Mouse (Mus musculus) stomach, embryonic 16.5 days (tissue): ENCODE data around the gene Ets1. TPM values are rescaled to one million over a fixed set of nuclear protein-coding genes. Genes with fewer than 3 reads are reported as not detected.

Experiments used
- ATAC-seq: fragments of 200-750 bp; cut with Nextera tagmentation; 2 replicates; pipeline ENCODE4 v1.8.0; 2017; ENCODE audit warnings: moderate number of reproducible peaks, moderate TSS enrichment; ENCODE audit not compliant: insufficient read depth, low FRiP score
- H3K27ac ChIP-seq: fragments of 300-500 bp; sonication (generic); 2 replicates; pipeline ENCODE4 v1.5.1; 2014; ENCODE audit warnings: low read length
- H3K27me3 ChIP-seq: fragments of 300-500 bp; sonication (generic); 2 replicates; pipeline ENCODE4 v1.6.1; 2014; ENCODE audit warnings: low read length, control low read depth, mixed read lengths; ENCODE audit not compliant: control insufficient read depth, insufficient read depth
- H3K36me3 ChIP-seq: fragments of 300-500 bp; sonication (generic); 2 replicates; pipeline ENCODE4 v1.6.1; 2014; ENCODE audit warnings: low read length; ENCODE audit not compliant: control insufficient read depth, insufficient read depth
- H3K4me1 ChIP-seq: fragments of 300-500 bp; sonication (generic); 2 replicates; pipeline ENCODE4 v1.6.1; 2014; ENCODE audit warnings: low read length, control low read depth, mixed read lengths; ENCODE audit not compliant: control insufficient read depth, insufficient read depth
- H3K4me2 ChIP-seq: fragments of 300-500 bp; sonication (generic); 2 replicates; pipeline ENCODE4 v1.6.1; 2014; ENCODE audit warnings: low read depth, low read length, mixed read lengths
- H3K4me3 ChIP-seq: fragments of 300-500 bp; sonication (generic); replicated peaks from 2 replicates; pipeline ENCODE4 v1.5.1; 2014; ENCODE audit warnings: mild to moderate bottlenecking, low read length
- H3K9ac ChIP-seq: fragments of 300-500 bp; sonication (generic); 2 replicates; pipeline ENCODE4 v1.6.1; 2014; ENCODE audit warnings: low read length
- H3K9me3 ChIP-seq: fragments of 300-500 bp; sonication (generic); replicated peaks from 2 replicates; pipeline ENCODE4 v1.6.1; 2016; ENCODE audit warnings: low read length, control low read depth; ENCODE audit not compliant: control insufficient read depth
- WGBS: fragments of 180-500 bp; shearing (Covaris S2); extraction: QIAGEN DNeasy Blood & Tissue Kit; methylation state at CpG from one replicate; pipeline ENCODE4 v1.1.7; 2014; 5-methylcytosine and 5-hydroxymethylcytosine counted together
- polyA plus RNA-seq: library from polyadenylated mRNA; unstranded; fragments of >200 nt; fragmentation: Nextera tagmentation; extraction: Ambion mirVana; gene quantifications from 2 replicates; pipeline ENCODE4 v1.2.1, GENCODE M21; 2015

The Ets1 gene
- 36.0 and 43.7 TPM in 2 replicates for polyA plus RNA-seq

DNA sequence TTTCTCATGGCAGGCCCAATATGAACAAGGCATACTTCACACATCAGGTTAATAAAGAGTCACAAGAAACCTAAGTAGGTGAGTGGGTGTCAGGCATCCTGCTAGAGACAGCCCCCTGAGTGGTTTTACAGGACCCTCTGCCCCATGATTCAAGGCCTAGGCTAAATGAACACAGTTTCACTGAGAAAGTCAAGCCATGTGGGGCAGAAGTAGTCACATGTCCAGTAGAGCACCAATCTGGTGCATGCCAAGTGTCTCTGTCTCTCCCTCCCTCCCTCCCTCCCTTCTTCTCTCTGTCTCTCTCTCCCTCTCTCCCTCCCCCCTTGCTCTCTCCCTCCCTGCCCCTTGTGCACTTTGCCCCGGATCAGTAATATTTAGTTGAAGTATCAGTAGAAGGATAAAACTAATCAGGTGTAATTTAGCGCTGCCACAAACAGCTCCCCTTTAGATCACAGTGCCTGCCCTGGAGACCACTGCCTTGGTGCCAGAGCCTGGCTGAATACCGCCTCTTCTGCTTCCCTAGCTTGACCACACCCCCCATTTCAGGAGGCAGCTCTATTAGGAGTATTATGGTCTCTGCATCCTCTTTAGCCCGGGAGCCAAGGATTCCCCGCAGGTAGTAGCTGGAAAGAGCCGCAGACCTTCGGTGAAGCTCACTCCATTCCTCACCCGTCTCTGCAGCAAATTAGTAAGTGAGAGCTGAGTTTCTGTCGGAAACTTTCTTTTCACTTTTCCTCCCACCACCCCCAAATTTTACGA, at the start of gene Ets1:
TSS of gene Ets1 (plus strand) at position 595 of the 759 bp plus-strand sequence.
- 2% methylated on average over 10 of the region's 10 CpGs for WGBS
- Histone ChIP-seq H3K27ac (no peak within 1 kb of the TSS), H3K4me1 (no peaks in the 10 kb centered on the region; the same call in 1 of the 2 replicates), H3K9me3 (no peaks in the 10 kb centered on the region), H3K27me3 (no peaks in the 10 kb centered on the region), H3K36me3 (no peaks in the 10 kb centered on the region), H3K4me2 (peak within 1 kb of the TSS; percentile 50), H3K9ac (0 out of 2 replicates have a peak within 1 kb of the TSS, but pooled peaks have one; percentile 36), H3K4me3 (peak within 1 kb of the TSS; percentile 40)
- ATAC-seq, result no peak

GRCm38 (mm10) chr9:32589900-32590299, 46.1 kb upstream of the Ets1 start:
- H3K27ac ChIP-seq, result no peak overlapping the region
- 0 out of 2 replicates have a peak, but pooled peaks cover 4% of the 10 kb centered on the region for H3K27me3 ChIP-seq
- no peaks in the 10 kb centered on the region for H3K9me3 ChIP-seq
- H3K9ac ChIP-seq, result no peak overlapping the region
- H3K4me1 ChIP-seq, result no peaks in the 10 kb centered on the region
- no peak overlapping the region for H3K4me2 ChIP-seq
- WGBS, result 7% methylated on average over 8 of the region's 8 CpGs
- peak; percentile 68 for ATAC-seq
- no peak overlapping the region for H3K4me3 ChIP-seq
- H3K36me3 ChIP-seq, result no peaks in the 10 kb centered on the region

- H3K9me3 ChIP-seq, result no peaks in the 10 kb centered on the region
- no peak overlapping the region for H3K9ac ChIP-seq
- H3K4me1 ChIP-seq, result 0 out of 2 replicates have a peak, but pooled peaks cover 2% of the 10 kb centered on the region
- H3K27me3 ChIP-seq, result 0 out of 2 replicates have a peak, but pooled peaks cover 4% of the 10 kb centered on the region
- 66% methylated on average over 5 of the region's 5 CpGs for WGBS
- H3K36me3 ChIP-seq, result no peaks in the 10 kb centered on the region
- no peak overlapping the region for H3K4me2 ChIP-seq
- no peak overlapping the region for H3K27ac ChIP-seq
- no peak for ATAC-seq
- H3K4me3 ChIP-seq, result no peak overlapping the region
These were observed 45.5 kb upstream of the Ets1 start for GRCm38 (mm10) chr9:32590571-32590970.

- H3K4me1 ChIP-seq, result 0 out of 2 replicates have a peak, but pooled peaks cover 4% of the 10 kb centered on the region
- WGBS, result 12% methylated on average over 14 of the region's 14 CpGs
- peak overlapping the region; percentile 32; the same call in 1 of the 2 replicates for H3K4me2 ChIP-seq
- no peak overlapping the region for H3K27ac ChIP-seq
- ATAC-seq, result peak; percentile 71
- no peaks in the 10 kb centered on the region for H3K36me3 ChIP-seq
- 0 out of 2 replicates have a peak, but pooled peaks cover 4% of the 10 kb centered on the region for H3K27me3 ChIP-seq
- no peak overlapping the region for H3K4me3 ChIP-seq
- H3K9me3 ChIP-seq, result no peaks in the 10 kb centered on the region
- peak overlapping the region; percentile 26 for H3K9ac ChIP-seq
These were observed 44.1 kb upstream of the Ets1 start for GRCm38 (mm10) chr9:32591732-32592582.

GRCm38 (mm10) chr9:32592583-32592890, 43.5 kb upstream of the Ets1 start:
- no peak overlapping the region for H3K4me3 ChIP-seq
- WGBS, result 60% methylated on average over 2 of the region's 2 CpGs
- 0 out of 2 replicates have a peak, but pooled peaks cover 4% of the 10 kb centered on the region for H3K4me1 ChIP-seq
- ATAC-seq, result no peak
- 0 out of 2 replicates have a peak, but pooled peaks cover 4% of the 10 kb centered on the region for H3K27me3 ChIP-seq
- H3K4me2 ChIP-seq, result no peak overlapping the region
- H3K27ac ChIP-seq, result no peak overlapping the region
- peak overlapping the region; percentile 26 for H3K9ac ChIP-seq
- H3K9me3 ChIP-seq, result no peaks in the 10 kb centered on the region
- no peaks in the 10 kb centered on the region for H3K36me3 ChIP-seq

- Histone ChIP-seq H3K4me3 (no peak overlapping the region), H3K9me3 (no peaks in the 10 kb centered on the region), H3K36me3 (no peaks in the 10 kb centered on the region), H3K27me3 (0 out of 2 replicates have a peak, but pooled peaks cover 4% of the 10 kb centered on the region), H3K27ac (no peak overlapping the region), H3K4me2 (no peak overlapping the region), H3K4me1 (0 out of 2 replicates have a peak, but pooled peaks cover 4% of the 10 kb centered on the region), H3K9ac (no peak overlapping the region)
- no peak for ATAC-seq
- WGBS, result 11% methylated on average over 1 of the region's 1 CpGs
These were observed 42.2 kb upstream of the Ets1 start for GRCm38 (mm10) chr9:32593816-32594215.

GRCm38 (mm10) chr9:32594346-32594745, 41.7 kb upstream of the Ets1 start:
- Histone ChIP-seq H3K4me1 (0 out of 2 replicates have a peak, but pooled peaks cover 4% of the 10 kb centered on the region), H3K27ac (no peak overlapping the region), H3K4me3 (no peak overlapping the region), H3K36me3 (no peaks in the 10 kb centered on the region), H3K9ac (no peak overlapping the region), H3K27me3 (0 out of 2 replicates have a peak, but pooled peaks cover 4% of the 10 kb centered on the region), H3K9me3 (no peaks in the 10 kb centered on the region), H3K4me2 (no peak overlapping the region)
- ATAC-seq, result no peak
- WGBS, result 36% methylated on average over 4 of the region's 4 CpGs

GRCm38 (mm10) chr9:32595076-32595820, 40.8 kb upstream of the Ets1 start:
- 0 out of 2 replicates have a peak, but pooled peaks cover 4% of the 10 kb centered on the region for H3K27me3 ChIP-seq
- H3K36me3 ChIP-seq, result no peaks in the 10 kb centered on the region
- no peak overlapping the region for H3K27ac ChIP-seq
- H3K9ac ChIP-seq, result no peak overlapping the region
- H3K4me2 ChIP-seq, result no peak overlapping the region
- WGBS, result 55% methylated on average over 7 of the region's 7 CpGs
- no peaks in the 10 kb centered on the region for H3K9me3 ChIP-seq
- H3K4me3 ChIP-seq, result no peak overlapping the region
- no peak for ATAC-seq
- 0 out of 2 replicates have a peak, but pooled peaks cover 4% of the 10 kb centered on the region for H3K4me1 ChIP-seq
